ENCODE assay signal across 8 mouse cellular contexts in the genomic region with DNA sequence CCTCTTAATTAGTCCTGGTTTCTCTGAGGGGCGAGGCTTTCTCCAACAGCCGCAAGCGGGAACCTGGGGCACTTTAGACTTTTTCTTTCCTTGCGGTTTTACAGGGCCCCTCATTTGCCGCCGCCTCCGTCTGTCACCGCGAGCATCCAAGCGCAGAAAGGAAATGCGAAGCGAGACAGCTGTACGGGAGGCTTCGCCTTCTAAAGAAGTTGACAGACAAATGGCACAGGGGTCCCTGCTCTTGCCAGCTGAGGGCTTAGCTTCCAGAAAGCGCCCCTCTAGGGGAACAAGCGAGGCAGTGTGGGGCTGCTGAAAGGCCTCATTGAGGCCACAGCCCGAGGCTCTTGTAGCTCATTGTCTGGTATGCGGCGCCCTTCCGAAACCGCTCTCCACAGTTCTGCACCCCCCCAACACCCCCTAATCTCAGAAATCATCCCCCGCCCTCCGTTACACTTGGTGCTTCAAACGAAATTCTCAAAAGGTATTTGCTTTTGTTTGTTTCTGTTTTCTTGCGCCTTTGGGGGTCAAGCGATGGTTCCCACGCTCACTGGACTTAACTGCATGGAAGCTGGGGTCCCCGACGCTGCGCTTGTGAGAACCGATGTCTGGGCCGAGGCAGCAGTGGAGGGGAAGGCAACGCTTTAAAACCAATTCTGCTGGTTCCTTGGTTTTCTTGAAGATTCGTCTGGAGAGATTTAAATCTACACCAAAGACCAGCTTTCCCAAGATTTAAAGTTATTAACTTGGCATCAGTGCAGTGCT. TPM values are rescaled to one million over a fixed set of nuclear protein-coding genes. Genes with fewer than 3 reads are reported as not detected.
DNase-seq lines count a peak whose midpoint lies in the region; ATAC-seq lines count a peak whose summit lies in the region.

No protein-coding gene starts in this region.

- peak; percentile 63 to 73 for DNase-seq in left cerebral cortex, postnatal 10 days (ENCODE audit: extremely low spot score in 1 of 2, low spot score in 2 of 2)
- DNase-seq in left cerebral cortex, adult 8-10 months (ENCODE audit: low spot score in 2 of 2) = no peak
- DNase-seq in embryo, embryonic 11 days = peak; percentile 88
- peak; percentile 62 for DNase-seq in hindbrain, embryonic 14.5 days (ENCODE audit: low spot score)
- DNase-seq in splenic B cell, adult 2 months (ENCODE audit: low read depth, low spot score) = peak; percentile 88
- no peak for DNase-seq in cerebellum, adult 9-11 months
- no peak for DNase-seq in kidney, adult 8-10 months

- peaks cover 18% of the 10 kb centered on the region; the same call in 1 of the 2 replicates for H3K4me1 ChIP-seq in hindbrain, embryonic 14.5 days (replicated peaks; ENCODE audit: control insufficient read depth, insufficient read depth, low read length)

- no peaks in the 10 kb centered on the region for H3K9me3 ChIP-seq in hindbrain, embryonic 14.5 days (ENCODE audit: control insufficient read depth, low read length)

- H3K27ac ChIP-seq in hindbrain, embryonic 14.5 days = peak overlapping the region; percentile 57; the same call in 1 of the 2 replicates

- H3K4me3 ChIP-seq in hindbrain, embryonic 14.5 days (replicated peaks; ENCODE audit: low read length) = peak overlapping the region; percentile 17

- no peaks in the 10 kb centered on the region for H3K27me3 ChIP-seq in hindbrain, embryonic 14.5 days (ENCODE audit: control insufficient read depth, insufficient read depth, low read length)
- no peaks in the 10 kb centered on the region for H3K27me3 ChIP-seq in splenic B cell, adult 2 months (ENCODE audit: control insufficient read depth, insufficient read depth, low read length, poor library complexity, severe bottlenecking)

- peak overlapping the region; percentile 58 for H3K4me2 ChIP-seq in hindbrain, embryonic 14.5 days (replicated peaks)

- H3K36me3 ChIP-seq in hindbrain, embryonic 14.5 days (replicated peaks; ENCODE audit: control insufficient read depth, insufficient read depth) = no peaks in the 10 kb centered on the region
- no peaks in the 10 kb centered on the region for H3K36me3 ChIP-seq in splenic B cell, adult 2 months (ENCODE audit: control insufficient read depth, insufficient read depth, low read length, poor library complexity, severe bottlenecking)

- intact Hi-C loops in left cerebral cortex, postnatal 10 days (cut with DNase I) = no loop called here

- peak; percentile 93 for ATAC-seq in hindbrain, embryonic 14.5 days (ENCODE audit: low FRiP score)
- peak; percentile 53 for ATAC-seq in megakaryocyte, adult 5-6 weeks (ENCODE audit: poor library complexity, severe bottlenecking)

- peak overlapping the region; percentile 32; the same call in 1 of the 2 replicates for H3K9ac ChIP-seq in hindbrain, embryonic 14.5 days

- WGBS in hindbrain, embryonic 14.5 days = 2% methylated on average over 34 of the region's 34 CpGs

RNA-seq across cellular contexts. Expression of gene Plekho1, which starts 22.7 kb away (rescaled TPM):
- 10 to 100 TPM; 56.2 to 56.3 TPM for total RNA-seq in left cerebral cortex, postnatal 10 days (2021)
- 10 to 100 TPM; 64.0 to 86.2 (median 81.6) TPM for total RNA-seq in left cerebral cortex, adult 8-10 months (2022)
- polyA plus RNA-seq in hindbrain, embryonic 14.5 days (2014; fragmentation: Nextera tagmentation; extraction: Ambion mirVana) = 47.1 and 49.0 TPM in 2 replicates
- 116 and 124 TPM in 2 replicates for total RNA-seq in megakaryocyte, adult 5-6 weeks (2015)
- 104 and 119 TPM in 2 replicates for total RNA-seq in megakaryocyte, adult 5-6 weeks (2017)

RNA-seq across cellular contexts. Expression of gene Anp32e, which starts 44.0 kb away (rescaled TPM):
- 100 to 1,000 TPM; 104 to 106 TPM for total RNA-seq in left cerebral cortex, postnatal 10 days (2021)
- 100 to 1,000 TPM in 3 of 4 experiments, 10 to 100 TPM in 1; 95.2 to 110 (median 106) TPM for total RNA-seq in left cerebral cortex, adult 8-10 months (2022)
- polyA plus RNA-seq in hindbrain, embryonic 14.5 days (2014; fragmentation: Nextera tagmentation; extraction: Ambion mirVana) = 37.1 and 37.5 TPM in 2 replicates
- total RNA-seq in megakaryocyte, adult 5-6 weeks (2015) = 88.7 and 117 TPM in 2 replicates
- total RNA-seq in megakaryocyte, adult 5-6 weeks (2017) = 250 and 285 TPM in 2 replicates

Comparison
In these comparisons a context has a peak if more than half of its experiments do, and no peak if none do; other contexts are left out.
1. DNase-seq: peak in left cerebral cortex, postnatal 10 days (2 of 2), embryo, embryonic 11 days (single experiment), hindbrain, embryonic 14.5 days (single experiment) and splenic B cell, adult 2 months (single experiment); none in left cerebral cortex, adult 8-10 months (0 of 2), cerebellum, adult 9-11 months (single experiment) and kidney, adult 8-10 months (0 of 2).